In the genomic region with DNA sequence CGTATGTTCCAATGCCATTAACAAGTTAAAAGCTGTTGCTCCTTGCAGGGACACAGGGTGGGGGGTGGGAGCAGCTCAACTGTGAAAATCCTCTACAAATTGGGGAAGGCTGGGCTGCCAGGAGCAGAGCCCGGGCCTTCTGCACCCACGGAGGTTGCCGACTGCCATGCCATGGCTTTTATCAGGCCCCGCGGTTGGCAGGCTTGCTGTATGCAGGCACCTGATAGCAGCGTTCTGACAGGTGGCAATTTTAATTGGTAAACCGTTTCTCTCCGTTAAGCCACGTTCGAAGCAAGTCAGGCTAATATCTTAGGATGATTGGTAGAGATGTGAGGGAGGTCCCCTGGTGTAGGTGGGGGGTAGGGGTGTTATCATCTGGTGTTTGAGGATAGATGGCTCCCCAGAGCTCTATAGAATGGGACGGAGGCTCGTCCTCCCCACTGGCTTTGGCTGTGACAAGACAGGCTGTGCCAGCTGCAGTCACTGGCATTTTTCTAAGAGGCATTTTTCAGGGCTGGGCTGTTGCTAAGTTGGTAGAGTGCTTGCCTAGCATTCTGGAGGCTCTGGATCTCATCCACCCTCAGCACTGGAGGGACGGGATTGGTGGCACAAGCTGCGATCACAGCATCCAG, we compare ENCODE assay signal across 9 mouse cellular contexts.
DNase-seq lines count a peak whose midpoint lies in the region; ATAC-seq and TF ChIP-seq lines count a peak whose summit lies in the region.
"Had no signal": no experiment of that assay in that cellular context is flagged by ENCODE, and none has a peak within 500 bp of the region (broad histone marks: within the 10 kb centered on the region; RNA-seq: fewer than 3 reads in every experiment).

No protein-coding gene starts in this region.

- ATAC-seq in frontal cortex, adult (ENCODE audit: low TSS enrichment) = peak; percentile 59
- ATAC-seq in liver, embryonic 14.5 days (ENCODE audit: insufficient read depth) = peak; percentile 91
- ATAC-seq in stomach, embryonic 16.5 days (ENCODE audit: insufficient read depth, low FRiP score) = peak; percentile 69

- H3K4me1 ChIP-seq in liver, embryonic 14.5 days (replicated peaks; ENCODE audit: control insufficient read depth in 2 of 2, insufficient read depth in 2 of 2, low read length in 1 of 2) = peaks cover 56 to 59% of the 10 kb centered on the region in 2 experiments
- no peaks in the 10 kb centered on the region for H3K4me1 ChIP-seq in stomach, embryonic 16.5 days (ENCODE audit: control insufficient read depth, insufficient read depth, low read length)

- no peak for DNase-seq in frontal cortex, postnatal 25 days (ENCODE audit: low spot score in 2 of 2)
- peak; percentile 16 for DNase-seq in right cerebral cortex, postnatal 4 days
- no peak for DNase-seq in right cerebral cortex, postnatal 25 days
- DNase-seq in liver, embryonic 14.5 days (ENCODE audit: low read depth in 3 of 3, low spot score in 3 of 3) = peak; percentile 93 to 95 (median 94)
- DNase-seq in lung, postnatal 25 days (ENCODE audit: low spot score) = no peak
- DNase-seq in heart, postnatal 36 days = no peak
- DNase-seq: kidney, postnatal 25 days had no signal

- H3K4me3 ChIP-seq in liver, embryonic 14.5 days (ENCODE audit: insufficient read depth in 1 of 2, low read depth in 2 of 2, low read length in 2 of 2) = peak overlapping the region; percentile 10 to 16; a peak in 2 of 4 replicates
- no peak overlapping the region for H3K4me3 ChIP-seq in stomach, embryonic 16.5 days (replicated peaks; ENCODE audit: low read length)

- H3K9me3 ChIP-seq in liver, embryonic 14.5 days (ENCODE audit: control insufficient read depth, low read length) = no peaks in the 10 kb centered on the region
- H3K9me3 ChIP-seq in stomach, embryonic 16.5 days (replicated peaks; ENCODE audit: control insufficient read depth, low read length) = no peaks in the 10 kb centered on the region

- H3K27me3 ChIP-seq in liver, embryonic 14.5 days (ENCODE audit: control insufficient read depth, insufficient read depth, low read length) = no peaks in the 10 kb centered on the region
- H3K27me3 ChIP-seq in stomach, embryonic 16.5 days (ENCODE audit: control insufficient read depth, insufficient read depth, low read length) = no peaks in the 10 kb centered on the region

- H3K36me3 ChIP-seq in liver, embryonic 14.5 days (replicated peaks; ENCODE audit: control insufficient read depth, insufficient read depth, low read depth) = no peaks in the 10 kb centered on the region
- H3K36me3 ChIP-seq in stomach, embryonic 16.5 days (ENCODE audit: control insufficient read depth, insufficient read depth, low read length) = no peaks in the 10 kb centered on the region

- peak overlapping the region; percentile 76 for H3K9ac ChIP-seq in liver, embryonic 14.5 days (replicated peaks)
- no peak overlapping the region for H3K9ac ChIP-seq in stomach, embryonic 16.5 days (ENCODE audit: low read length)

- no peak for TF ChIP-seq CTCF in liver, embryonic 14.5 days (IDR thresholded peaks at IDR 0.05; ENCODE audit: low read depth)

- H3K27ac ChIP-seq in liver, embryonic 14.5 days = peak overlapping the region; percentile 100
- H3K27ac ChIP-seq in stomach, embryonic 16.5 days (ENCODE audit: low read length) = no peak overlapping the region

- TF ChIP-seq EP300 in liver, embryonic 14.5 days (IDR thresholded peaks at IDR 0.05; ENCODE audit: low read depth) = peak; percentile 100

- 12% methylated on average over 15 of the region's 15 CpGs for WGBS in liver, embryonic 14.5 days (ENCODE audit: insufficient replicate concordance)
- 30% methylated on average over 15 of the region's 15 CpGs for WGBS in stomach, embryonic 16.5 days

- peak overlapping the region; percentile 71 for H3K4me2 ChIP-seq in liver, embryonic 14.5 days (ENCODE audit: low read depth)
- no peak overlapping the region for H3K4me2 ChIP-seq in stomach, embryonic 16.5 days (ENCODE audit: low read depth, low read length)

- intact Hi-C loops in heart, postnatal 36 days (cut with DNase I) = no loop called here

Comparison
In these comparisons a context has a peak if more than half of its experiments do, and no peak if none do; other contexts are left out.
1. DNase-seq: peak in right cerebral cortex, postnatal 4 days (single experiment) and liver, embryonic 14.5 days (3 of 3); none in frontal cortex, postnatal 25 days (0 of 2), right cerebral cortex, postnatal 25 days (single experiment), lung, postnatal 25 days (single experiment) and heart, postnatal 36 days (0 of 2).
2. Peak in every context shown above with its lines, with median percentiles within 50 percentile points of each other: ATAC-seq.